Mouse (Mus musculus) myocyte (in vitro differentiated cells): ENCODE data around the gene Arhgap20.

Experiments
- E2F4 ChIP-seq: IDR thresholded peaks from one replicate; pipeline ENCODE4 v1.6.1; 2011; ENCODE audit warnings: mild to moderate bottlenecking, control low read depth, moderate library complexity; ENCODE audit not compliant: insufficient read depth
- MYOD1 ChIP-seq, 3 experiments: IDR thresholded peaks; one replicate each; pipeline ENCODE4 v1.6.1; 2011; ENCODE audit warnings: control low read depth in 2 of 3, low read depth in 2 of 3, mild to moderate bottlenecking in 2 of 3, moderate library complexity in 1 of 3; ENCODE audit not compliant: insufficient read length in 2 of 3, control insufficient read depth in 1 of 3
- POLR2A ChIP-seq: IDR thresholded peaks from one replicate; pipeline ENCODE4 v1.6.1; 2011; ENCODE audit warnings: low read depth, mild to moderate bottlenecking, control low read depth, moderate library complexity; ENCODE audit not compliant: insufficient read length
- POLR2AphosphoS2 ChIP-seq: IDR thresholded peaks from one replicate; pipeline ENCODE4 v1.6.1; 2011; ENCODE audit warnings: low read depth, control low read depth; ENCODE audit not compliant: insufficient read length
- SRF ChIP-seq: IDR thresholded peaks from one replicate; pipeline ENCODE4 v1.6.1; 2011; ENCODE audit warnings: low read depth; ENCODE audit not compliant: control insufficient read depth, insufficient read length
- TCF12 ChIP-seq: IDR thresholded peaks from one replicate; pipeline ENCODE4 v1.6.1; 2011; ENCODE audit warnings: mild to moderate bottlenecking, control low read depth; ENCODE audit not compliant: poor library complexity, insufficient read depth, severe bottlenecking
- TCF3 ChIP-seq: IDR thresholded peaks from one replicate; pipeline ENCODE4 v1.6.1; 2011; ENCODE audit warnings: low read depth, control low read depth; ENCODE audit not compliant: insufficient read length
- USF1 ChIP-seq: IDR thresholded peaks from one replicate; pipeline ENCODE4 v1.6.1; 2011; ENCODE audit warnings: low read depth, mild to moderate bottlenecking, control low read depth, moderate library complexity

DNA sequence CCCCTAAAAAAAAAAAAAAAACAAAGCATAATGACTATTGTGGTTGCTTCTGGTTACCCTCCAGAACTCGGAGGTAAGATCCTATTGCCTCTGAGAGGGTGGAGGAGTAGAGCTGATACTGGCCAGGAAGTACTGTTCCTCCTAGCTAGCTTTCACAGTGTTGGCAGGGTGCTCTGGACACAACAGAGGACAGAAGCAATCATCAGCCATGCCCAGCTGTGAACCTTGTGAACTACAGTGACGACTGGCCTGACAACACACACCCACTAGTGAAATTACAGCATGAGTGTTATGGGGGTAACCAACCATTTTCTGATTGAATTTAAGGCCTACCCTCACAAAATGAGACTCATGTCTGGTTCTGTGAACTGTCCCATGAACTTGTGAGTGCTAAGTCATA lies 11.3 kb downstream of the Arhgap20 start:
- TF ChIP-seq POLR2A (no peak), E2F4 (no peak), POLR2AphosphoS2 (no peak), USF1 (no peak), SRF (no peak), MYOD1 (IDR thresholded peaks at IDR 0.05; ENCODE audit: control insufficient read depth in 1 of 3, insufficient read length in 2 of 3, low read depth in 2 of 3) (no peak), TCF12 (no peak), TCF3 (no peak)
